Mouse (Mus musculus) gastrocnemius, postnatal 14 days (tissue): Measurements from ENCODE around the gene Tomm20. TPM values are rescaled to one million over a fixed set of nuclear protein-coding genes. Genes with fewer than 3 reads are reported as not detected.
A peak's percentile ranks its signal among the peaks of the same experiment; 100 is the strongest.
"Not testable (repeated sequence)": the region's sequence is repeated elsewhere in the genome, so short reads cannot be mapped to it uniquely, and the experiment has no call there.

Experiments used
- DNase-seq: peaks from one replicate; pipeline ENCODE4 v3.0.0; 2021; ENCODE audit warnings: mixed read lengths
- intact Hi-C: fragments of 180-260 bp; cut with DNase I; formaldehyde crosslinking; loops from one replicate; pipeline ENCODE4 v1.15.1; 2025; ENCODE audit warnings: low total_unique reads
- long read RNA-seq, 2 experiments: library from polyadenylated mRNA; stranded (forward); transcript quantifications; one replicate each; pipeline ENCODE4 v2.0.0; 2021
- total RNA-seq, 2 experiments: library from RNA; stranded (reverse); gene quantifications; 2 replicates each; pipeline ENCODE4 v1.2.3; 2021

The Tomm20 gene
- total RNA-seq: 100 to 1,000 TPM in 1 of 2 experiments, 10 to 100 TPM in 1; 89.7 to 106 TPM
- long read RNA-seq, experiment 1, full-length matches to known transcripts: 257 of 263 reads
- long read RNA-seq, experiment 1, partial matches to known transcripts: 0 of 263 reads
- long read RNA-seq, experiment 1, other reads (novel, unspliced or antisense): 6 of 263 reads
- long read RNA-seq, experiment 2, full-length matches to known transcripts: 317 of 320 reads
- long read RNA-seq, experiment 2, partial matches to known transcripts: 0 of 320 reads
- long read RNA-seq, experiment 2, other reads (novel, unspliced or antisense): 3 of 320 reads

- intact Hi-C loops: no loop called here
- peak; percentile 96 for DNase-seq
Observed at GRCm38 (mm10) chr8:126945730-126946163, at the start of gene Tomm20. Gene Tomm20 (minus strand): TSS chr8:126945844.

DNA sequence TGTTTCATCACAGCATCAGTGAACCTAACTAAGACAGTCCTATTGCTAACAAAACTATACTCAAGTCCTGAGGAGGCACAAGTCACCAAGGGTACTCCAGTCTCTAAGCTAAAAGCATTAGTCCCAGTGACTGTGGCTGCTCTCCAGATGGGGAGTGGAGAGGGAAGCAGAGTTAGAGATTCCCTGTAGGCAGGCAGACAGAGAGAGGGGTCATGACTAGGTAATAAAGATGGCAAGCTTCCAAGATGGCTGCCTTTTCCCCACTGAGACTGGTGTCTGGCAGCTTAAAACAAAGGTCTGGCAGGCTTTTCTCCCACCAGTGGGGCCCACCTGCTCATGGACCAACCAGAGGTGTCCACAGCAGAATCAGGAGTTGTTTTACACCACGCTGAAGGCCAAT is 48.9 kb upstream of the Tomm20 start:
- intact Hi-C loops: loop anchor here (2.0 to 10.0 kb wide), 2 partner anchors 50 to 144 kb away; no protein-coding TSS in a partner anchor
- no peak for DNase-seq

GRCm38 (mm10) chr8:126989363-126990153 is 43.9 kb upstream of the Tomm20 start:
- intact Hi-C loops: loop anchor here (5.0 to 10.0 kb wide), 2 partner anchors 55 to 188 kb away; no protein-coding TSS in a partner anchor
- no peak for DNase-seq

DNA sequence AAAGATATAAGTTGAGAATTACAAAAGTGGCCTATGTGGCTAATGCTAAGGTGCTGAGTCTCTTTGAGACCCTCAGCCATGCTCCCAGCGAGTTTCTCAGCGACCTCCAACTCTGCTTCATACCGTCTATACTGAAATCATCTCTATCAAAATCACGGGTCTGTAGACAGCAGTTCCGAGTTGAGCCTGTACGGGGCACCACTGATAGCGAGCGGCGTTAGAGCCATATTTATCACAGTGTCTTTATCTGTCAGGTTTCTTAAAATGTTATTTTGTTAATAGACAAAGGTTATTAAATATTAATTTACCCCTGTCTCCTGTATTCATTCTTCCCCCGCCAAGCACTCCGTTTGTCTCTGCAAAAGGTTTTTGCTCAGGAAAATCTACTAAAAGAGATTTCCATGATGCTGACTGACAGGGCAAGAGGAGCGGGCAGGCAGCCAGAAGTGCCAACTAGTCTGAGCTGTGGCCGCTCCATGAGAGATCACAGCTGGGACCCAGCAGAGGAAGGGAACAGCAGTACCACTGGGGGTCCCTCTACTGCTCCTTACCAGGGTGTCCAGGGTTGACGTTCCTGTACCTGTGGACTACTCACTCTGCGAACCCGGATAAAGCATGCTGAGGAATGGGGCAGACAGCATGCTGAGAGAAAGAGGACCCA is 42.8 kb upstream of the Tomm20 start:
- intact Hi-C loops: loop anchor here (5.0 kb wide), 1 partner anchor 189 kb away; no protein-coding TSS in a partner anchor

DNA sequence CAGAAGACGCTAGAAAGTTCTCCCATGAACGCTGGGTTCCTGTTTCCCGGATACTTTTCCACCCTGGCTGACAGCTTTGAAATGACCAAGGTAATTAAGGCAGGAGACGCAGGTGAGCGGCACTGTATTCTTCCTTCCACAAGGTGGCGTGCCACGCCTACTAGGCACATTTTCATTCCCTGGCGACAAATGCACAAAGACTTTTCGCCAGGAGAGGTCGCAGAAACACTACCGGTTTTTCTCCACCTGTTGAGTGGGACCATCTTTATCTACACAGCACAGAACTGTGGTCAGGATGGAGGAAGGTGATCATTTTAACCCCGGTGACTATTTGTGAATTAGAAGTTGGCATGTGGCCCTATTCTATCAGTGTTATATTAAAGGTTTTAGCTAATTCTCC is 40.9 kb upstream of the Tomm20 start:
- intact Hi-C loops: loop anchor here (5.0 kb wide), 1 partner anchor 191 kb away; no protein-coding TSS in a partner anchor

More for the DNA sequence above, 42.8 kb upstream of the Tomm20 start:
- no peak for DNase-seq

GRCm38 (mm10) chr8:126980046-126980445 is 34.4 kb upstream of the Tomm20 start:
- no peak for DNase-seq
- intact Hi-C loops: no loop called here

More for the DNA sequence above, 40.9 kb upstream of the Tomm20 start:
- DNase-seq: peak; percentile 67

GRCm38 (mm10) chr8:126979091-126979920 is 33.7 kb upstream of the Tomm20 start:
- intact Hi-C loops: no loop called here
- DNase-seq: no peak

DNA sequence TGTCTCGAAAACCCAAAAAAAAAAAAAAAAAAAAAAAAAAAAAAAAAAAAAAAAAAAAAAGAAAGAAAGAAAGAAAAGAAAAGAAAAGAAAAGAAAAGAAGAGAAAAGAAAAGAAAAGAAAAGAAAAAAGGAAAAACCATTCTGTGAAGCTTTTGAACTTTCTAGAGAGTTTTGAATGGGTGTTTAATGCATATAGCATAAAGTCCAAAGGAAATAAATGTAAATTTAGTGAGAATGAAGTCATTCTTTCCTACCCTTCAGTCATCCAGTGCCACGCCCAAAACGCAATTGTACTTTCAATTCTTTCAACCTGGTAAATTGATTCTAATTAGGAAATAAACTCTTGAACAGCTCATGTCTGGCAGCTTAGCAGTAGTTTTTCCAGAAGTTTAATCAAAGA is 32.9 kb upstream of the Tomm20 start:
- intact Hi-C loops, DNase-seq: not testable (repeated sequence)

GRCm38 (mm10) chr8:126978028-126978427 is 32.4 kb upstream of the Tomm20 start:
- DNase-seq: no peak
- intact Hi-C loops: no loop called here

DNA sequence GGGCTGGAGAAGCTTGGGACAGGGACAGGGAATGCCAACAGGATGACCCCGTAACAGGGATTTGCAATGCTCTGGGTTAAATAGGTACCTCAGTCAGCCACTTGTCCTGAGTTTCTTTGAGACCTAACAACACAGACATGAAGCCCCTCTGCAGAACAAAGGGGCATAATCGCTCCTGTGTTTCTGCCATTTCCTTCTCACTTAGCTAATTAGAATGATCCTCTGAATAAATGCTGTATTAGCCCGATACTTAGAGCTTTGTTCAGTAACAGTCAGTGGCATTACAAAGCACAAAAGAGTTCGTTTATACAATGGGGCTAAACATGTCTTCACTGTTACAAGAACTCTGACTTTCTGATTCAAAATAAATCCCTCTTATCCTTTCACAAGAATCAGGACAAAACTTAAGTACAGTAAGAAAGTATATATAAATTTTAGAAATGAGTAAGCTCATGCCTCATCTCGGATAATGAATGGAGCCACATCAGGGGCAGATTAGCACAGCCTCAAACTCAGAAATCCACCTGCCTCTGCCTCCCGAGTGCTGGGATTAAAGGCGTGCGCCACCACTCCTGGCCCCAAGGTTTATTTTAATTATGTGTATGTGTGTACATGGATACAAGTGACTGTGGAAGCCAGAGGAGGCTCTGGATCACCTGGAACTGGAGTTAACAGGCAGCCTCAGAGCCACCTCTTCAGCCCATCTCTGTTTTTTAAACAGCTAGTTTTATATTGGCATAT is 31.1 kb upstream of the Tomm20 start:
- intact Hi-C loops: no loop called here
- no peak for DNase-seq

DNA sequence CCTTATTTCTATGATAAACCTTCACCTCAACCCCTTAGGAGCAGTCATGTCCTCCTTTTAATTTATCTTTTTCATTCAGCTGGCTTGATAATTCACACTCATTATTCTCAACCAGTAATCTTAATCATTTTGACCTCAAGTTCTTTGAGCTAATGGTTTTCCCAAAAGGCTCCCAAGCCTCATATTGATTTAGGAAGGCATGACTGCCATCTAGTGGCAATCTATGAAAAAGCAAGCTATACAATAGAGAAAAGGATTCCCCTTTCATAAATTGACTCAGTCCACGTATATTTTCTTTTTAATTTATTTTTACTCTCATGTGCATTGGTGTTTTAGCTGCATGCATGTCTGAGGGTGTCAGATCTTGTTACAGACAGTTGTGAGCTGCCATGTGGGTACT is 30.1 kb upstream of the Tomm20 start:
- intact Hi-C loops: no loop called here

GRCm38 (mm10) chr8:126974511-126974910 is 28.9 kb upstream of the Tomm20 start:
- intact Hi-C loops: loop anchor here (5.0 kb wide), 1 partner anchor 42 kb away; no protein-coding TSS in a partner anchor
- no peak for DNase-seq

More for the DNA sequence above, 30.1 kb upstream of the Tomm20 start:
- DNase-seq: no peak

GRCm38 (mm10) chr8:126973686-126974265 is 28.1 kb upstream of the Tomm20 start:
- intact Hi-C loops: loop anchor here (5.0 kb wide), 1 partner anchor 41 kb away; no protein-coding TSS in a partner anchor
- no peak for DNase-seq

DNA sequence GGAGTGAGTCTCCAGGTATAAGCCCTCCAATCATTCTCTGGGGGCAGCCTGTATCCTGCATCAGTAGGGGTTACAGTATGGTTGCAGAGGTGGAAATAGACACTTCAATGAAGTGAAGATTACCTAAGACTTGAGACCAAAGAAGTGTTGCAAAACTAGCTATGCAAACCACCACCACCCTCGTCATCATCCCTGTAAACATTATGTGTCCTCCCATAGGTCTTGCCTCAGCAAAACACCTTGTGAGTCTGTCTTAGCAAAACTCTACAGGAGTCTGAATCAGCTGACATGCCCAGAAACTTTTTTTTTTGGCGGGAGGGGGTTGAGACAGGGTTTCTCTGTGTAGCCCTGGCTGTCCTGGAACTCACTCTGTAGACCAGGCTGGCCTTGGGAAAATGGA is 27.0 kb upstream of the Tomm20 start:
- intact Hi-C loops: loop anchor here (5.0 kb wide), 1 partner anchor 40 kb away; no protein-coding TSS in a partner anchor
- DNase-seq: no peak

GRCm38 (mm10) chr8:126972102-126972501 is 26.5 kb upstream of the Tomm20 start:
- no peak for DNase-seq
- intact Hi-C loops: loop anchor here (5.0 kb wide), 1 partner anchor 40 kb away; no protein-coding TSS in a partner anchor

- DNase-seq: no peak
- intact Hi-C loops: loop anchor here (5.0 kb wide), 1 partner anchor 39 kb away; no protein-coding TSS in a partner anchor
Observed at GRCm38 (mm10) chr8:126971314-126971664, 25.6 kb upstream of the Tomm20 start.

DNA sequence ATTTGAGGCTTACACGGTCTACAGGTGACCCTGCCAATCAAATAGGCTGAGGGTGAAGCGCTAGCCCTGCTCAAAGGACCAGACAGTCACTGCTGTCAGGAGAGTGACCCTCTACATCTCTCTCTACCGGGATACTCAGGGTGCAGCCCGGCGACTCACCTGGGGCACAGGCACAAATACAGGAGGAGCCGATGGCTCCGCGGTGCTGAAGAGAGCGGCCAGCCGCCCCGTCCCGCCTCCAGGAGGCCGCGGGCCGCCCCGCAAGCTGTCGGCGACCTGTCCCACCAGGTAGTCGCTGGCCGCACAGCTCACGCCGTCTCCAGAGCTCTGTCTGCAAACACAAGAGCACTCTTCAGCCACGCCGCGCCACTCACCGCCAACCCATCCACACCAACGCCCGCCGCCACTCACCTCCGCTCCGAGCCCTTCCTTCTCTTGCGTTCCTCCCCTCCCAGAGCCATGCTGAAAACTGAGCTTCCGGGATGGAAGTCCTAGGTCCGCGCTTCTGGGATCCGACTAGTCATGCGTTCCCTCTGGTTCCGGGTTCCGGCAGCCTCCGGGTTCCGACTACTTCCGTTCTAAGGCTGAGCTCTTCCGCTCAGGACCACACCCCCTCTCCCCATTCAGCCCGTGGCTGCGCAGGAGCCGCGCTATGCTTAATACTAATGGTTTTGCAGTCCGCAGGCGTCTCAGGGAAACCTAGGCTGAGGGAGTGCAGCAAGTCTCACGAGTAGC is 25.1 kb upstream of the Tomm20 start, which contains the start of gene Rbm34:
Gene Rbm34, minus strand, starts transcription at position 493 of the 735 bp plus-strand sequence.
- intact Hi-C loops: loop anchor here (5.0 kb wide), 1 partner anchor 38 kb away; no protein-coding TSS in a partner anchor
- peak; percentile 88 for DNase-seq
